Mouse (Mus musculus): ENCODE results near the gene Sh3rf1. TPM values are rescaled to one million over a fixed set of nuclear protein-coding genes. Genes with fewer than 3 reads are reported as not detected.
A peak's percentile ranks its signal among the peaks of the same experiment; 100 is the strongest.

Gene Sh3rf1
- total and polyA plus RNA-seq, 2 experiments from 2014 or later = 17.9 to 31.3 TPM

DNA sequence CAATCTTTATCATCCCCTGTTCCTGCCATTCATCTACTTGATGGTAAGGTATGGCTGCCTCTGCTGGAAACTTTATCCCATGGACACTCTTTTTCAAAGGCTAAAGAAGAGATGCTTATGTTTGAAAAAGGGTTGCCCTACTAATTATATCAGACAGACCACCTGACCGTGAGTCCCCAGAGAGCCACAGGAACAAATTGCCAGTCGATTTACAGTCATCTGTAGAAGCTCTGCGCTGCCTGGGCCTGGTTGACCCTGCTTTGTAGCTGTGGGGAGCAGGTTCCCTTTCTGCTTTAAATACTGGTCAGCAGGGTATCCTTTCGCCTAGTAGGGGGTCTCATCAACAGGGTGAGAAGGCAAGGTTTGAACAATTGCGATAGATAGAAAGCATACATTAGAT is 124.4 kb downstream of the Sh3rf1 start:
- no peak for DNase-seq (ENCODE audit: low spot score)
- Histone ChIP-seq H3K27ac (no peak overlapping the region), H3K36me3 (ENCODE audit: insufficient read depth, low read length) (no peaks in the 10 kb centered on the region), H3K4me3 (ENCODE audit: low read length) (no peak overlapping the region), H3K27me3 (ENCODE audit: insufficient read depth, low read length) (no peaks in the 10 kb centered on the region), H3K9me3 (ENCODE audit: low read length) (no peaks in the 10 kb centered on the region), H3K4me1 (ENCODE audit: insufficient read depth, low read length) (no peaks in the 10 kb centered on the region), H3K4me2 (ENCODE audit: low read depth, low read length) (no peak overlapping the region), H3K9ac (replicated peaks; ENCODE audit: low read length) (no peak overlapping the region)
- WGBS = 63% methylated on average over 5 of the region's 5 CpGs
- ATAC-seq = no peak
- TF ChIP-seq CTCF (IDR thresholded peaks at IDR 0.05; ENCODE audit: low read depth) = no peak

DNA sequence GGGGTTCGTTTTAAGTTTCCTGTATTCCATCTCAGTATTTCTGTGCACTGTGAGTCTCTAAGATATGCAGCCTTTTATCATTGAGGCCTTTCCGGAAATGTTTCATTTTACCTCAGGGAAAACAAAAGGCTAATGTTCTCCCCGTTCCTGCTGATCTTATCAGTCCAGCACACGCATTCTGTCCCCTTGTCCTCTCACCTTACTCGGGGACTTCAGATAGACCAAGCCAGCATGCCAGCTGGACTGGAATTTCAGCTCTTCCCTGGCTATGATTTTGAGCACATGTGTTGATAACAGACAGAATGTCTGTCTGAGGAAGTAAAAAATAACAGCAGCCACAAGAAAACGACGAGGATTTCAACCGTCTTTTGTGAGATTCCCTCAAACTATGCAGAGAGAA is 124.8 kb downstream of the Sh3rf1 start:
- TF ChIP-seq CTCF (IDR thresholded peaks at IDR 0.05; ENCODE audit: low read depth) = no peak
- Histone ChIP-seq H3K4me2 (ENCODE audit: low read depth, low read length) (no peak overlapping the region), H3K4me3 (ENCODE audit: low read length) (no peak overlapping the region), H3K9me3 (ENCODE audit: low read length) (no peaks in the 10 kb centered on the region), H3K4me1 (ENCODE audit: insufficient read depth, low read length) (no peaks in the 10 kb centered on the region), H3K36me3 (ENCODE audit: insufficient read depth, low read length) (no peaks in the 10 kb centered on the region), H3K27me3 (ENCODE audit: insufficient read depth, low read length) (no peaks in the 10 kb centered on the region), H3K27ac (no peak overlapping the region), H3K9ac (replicated peaks; ENCODE audit: low read length) (no peak overlapping the region)
- no peak for DNase-seq (ENCODE audit: low spot score)
- ATAC-seq = no peak
- 72% methylated on average over 8 of the region's 8 CpGs for WGBS

DNA sequence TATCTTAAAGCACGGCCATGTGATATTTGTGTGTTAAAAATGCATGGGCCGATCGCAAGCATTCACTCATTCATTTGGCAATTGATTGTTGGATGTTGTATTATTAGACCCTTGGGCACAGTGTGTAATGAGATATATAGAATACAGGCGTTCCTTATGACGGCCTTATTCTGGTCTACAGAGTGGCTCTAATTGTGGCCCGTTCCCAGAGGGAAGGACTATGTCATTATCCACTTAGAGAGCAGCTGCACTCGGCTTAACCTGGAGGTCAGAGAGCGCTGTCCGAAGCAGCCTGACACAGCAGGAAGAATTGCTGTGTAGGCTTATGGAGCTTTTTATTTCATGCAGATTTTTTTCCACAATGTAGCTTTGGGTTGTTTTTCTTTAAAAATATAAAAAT is 126.8 kb downstream of the Sh3rf1 start:
- no peak overlapping the region for H3K4me3 ChIP-seq (ENCODE audit: low read length)
- DNase-seq (ENCODE audit: low spot score) (no peak), ATAC-seq (no peak)
- H3K36me3 ChIP-seq (ENCODE audit: insufficient read depth, low read length) = no peaks in the 10 kb centered on the region
- H3K9me3 ChIP-seq (ENCODE audit: low read length) = no peaks in the 10 kb centered on the region
- no peak overlapping the region for H3K9ac ChIP-seq (replicated peaks; ENCODE audit: low read length)
- H3K4me1 ChIP-seq (ENCODE audit: insufficient read depth, low read length) = no peaks in the 10 kb centered on the region
- H3K27me3 ChIP-seq (ENCODE audit: insufficient read depth, low read length) = no peaks in the 10 kb centered on the region
- H3K27ac ChIP-seq = no peak overlapping the region
- WGBS = 53% methylated on average over 9 of the region's 9 CpGs
- TF ChIP-seq CTCF (IDR thresholded peaks at IDR 0.05; ENCODE audit: low read depth) = no peak
- no peak overlapping the region for H3K4me2 ChIP-seq (ENCODE audit: low read depth, low read length)

DNA sequence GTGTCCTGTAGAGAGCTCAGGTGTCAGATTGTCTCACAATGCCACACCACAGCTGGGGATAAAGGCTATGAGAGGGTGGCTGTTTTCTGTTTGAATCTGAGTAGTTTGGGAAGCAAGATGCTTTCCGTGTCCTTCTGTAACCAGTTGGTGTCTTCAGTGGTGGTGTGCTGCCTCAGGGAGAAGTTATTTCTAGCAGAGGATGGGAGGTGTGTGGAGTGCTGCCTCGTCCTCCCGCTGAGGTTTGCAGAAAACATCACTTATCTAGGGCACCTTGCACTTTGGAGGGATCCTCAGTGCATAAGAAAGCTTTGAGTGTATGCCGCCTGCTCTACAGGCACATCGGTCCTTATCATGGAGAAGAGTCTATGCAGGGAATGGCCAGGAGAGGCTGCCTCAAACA is 128.0 kb downstream of the Sh3rf1 start:
- no peak for ATAC-seq
- Histone ChIP-seq H3K36me3 (ENCODE audit: insufficient read depth, low read length) (no peaks in the 10 kb centered on the region), H3K4me2 (ENCODE audit: low read depth, low read length) (no peak overlapping the region), H3K27ac (no peak overlapping the region), H3K4me1 (ENCODE audit: insufficient read depth, low read length) (no peaks in the 10 kb centered on the region), H3K9me3 (ENCODE audit: low read length) (no peaks in the 10 kb centered on the region), H3K4me3 (ENCODE audit: low read length) (no peak overlapping the region), H3K27me3 (ENCODE audit: insufficient read depth, low read length) (no peaks in the 10 kb centered on the region), H3K9ac (replicated peaks; ENCODE audit: low read length) (no peak overlapping the region)
- DNase-seq (ENCODE audit: low spot score) = no peak
- 77% methylated on average over 5 of the region's 5 CpGs for WGBS
- TF ChIP-seq CTCF (IDR thresholded peaks at IDR 0.05; ENCODE audit: low read depth) = no peak

DNA sequence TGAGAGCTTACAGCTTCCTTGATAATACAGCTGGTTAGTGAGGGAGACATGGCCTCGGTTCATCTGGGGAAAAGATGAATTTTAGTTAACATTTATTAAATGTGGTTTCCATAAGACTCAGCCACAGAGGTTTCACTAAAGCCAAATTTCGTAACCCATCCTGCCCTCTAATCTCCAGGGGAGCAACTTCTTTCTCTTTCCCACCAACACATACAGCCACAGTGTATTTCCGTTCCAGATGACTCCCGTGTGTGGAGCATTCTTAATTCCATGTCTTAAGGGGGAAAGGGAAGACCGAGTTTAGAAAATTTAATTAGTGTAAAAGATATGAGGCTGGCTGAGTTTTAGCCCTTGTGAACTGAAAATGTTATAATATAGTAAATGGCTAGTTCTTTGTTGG is 131.8 kb downstream of the Sh3rf1 start:
- Histone ChIP-seq H3K4me3 (ENCODE audit: low read length) (no peak overlapping the region), H3K36me3 (ENCODE audit: insufficient read depth, low read length) (no peaks in the 10 kb centered on the region), H3K27me3 (ENCODE audit: insufficient read depth, low read length) (no peaks in the 10 kb centered on the region), H3K9ac (replicated peaks; ENCODE audit: low read length) (no peak overlapping the region), H3K4me1 (ENCODE audit: insufficient read depth, low read length) (0 out of 2 replicates have a peak, but pooled peaks cover 6% of the 10 kb centered on the region), H3K4me2 (ENCODE audit: low read depth, low read length) (no peak overlapping the region), H3K27ac (no peak overlapping the region), H3K9me3 (ENCODE audit: low read length) (no peaks in the 10 kb centered on the region)
- 59% methylated on average over 5 of the region's 5 CpGs for WGBS
- ATAC-seq (no peak), DNase-seq (ENCODE audit: low spot score) (no peak)
- TF ChIP-seq CTCF (IDR thresholded peaks at IDR 0.05; ENCODE audit: low read depth) = no peak

DNA sequence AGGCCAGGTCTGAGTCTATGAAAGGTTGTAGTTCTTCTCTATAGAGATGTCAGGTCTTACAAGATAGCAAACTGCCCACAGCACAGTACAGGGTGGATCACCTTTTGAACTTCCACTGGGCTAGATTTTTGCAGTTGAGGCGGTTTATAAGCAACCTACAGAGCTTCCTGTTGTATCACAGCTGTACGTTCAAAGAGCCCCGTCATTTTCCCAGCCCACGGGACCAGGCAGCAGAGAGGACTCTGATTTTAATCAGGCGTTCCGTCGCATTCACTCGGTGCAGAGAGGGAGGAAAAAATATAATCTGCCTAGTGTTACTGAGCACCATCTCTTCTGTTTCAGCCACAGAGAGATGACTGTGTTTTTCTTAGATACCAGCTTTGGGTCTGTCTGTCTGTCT is 135.3 kb downstream of the Sh3rf1 start:
- Histone ChIP-seq H3K4me1 (ENCODE audit: insufficient read depth, low read length) (0 out of 2 replicates have a peak, but pooled peaks cover 6% of the 10 kb centered on the region), H3K36me3 (ENCODE audit: insufficient read depth, low read length) (no peaks in the 10 kb centered on the region; the same call in 1 of the 2 replicates), H3K4me2 (ENCODE audit: low read depth, low read length) (no peak overlapping the region), H3K27me3 (ENCODE audit: insufficient read depth, low read length) (no peaks in the 10 kb centered on the region), H3K9me3 (ENCODE audit: low read length) (no peaks in the 10 kb centered on the region), H3K4me3 (ENCODE audit: low read length) (no peak overlapping the region), H3K27ac (no peak overlapping the region), H3K9ac (replicated peaks; ENCODE audit: low read length) (no peak overlapping the region)
- 37% methylated on average over 8 of the region's 8 CpGs for WGBS
- ATAC-seq (no peak), DNase-seq (ENCODE audit: low spot score) (peak; percentile 33)
- TF ChIP-seq CTCF (IDR thresholded peaks at IDR 0.05; ENCODE audit: low read depth) = no peak

DNA sequence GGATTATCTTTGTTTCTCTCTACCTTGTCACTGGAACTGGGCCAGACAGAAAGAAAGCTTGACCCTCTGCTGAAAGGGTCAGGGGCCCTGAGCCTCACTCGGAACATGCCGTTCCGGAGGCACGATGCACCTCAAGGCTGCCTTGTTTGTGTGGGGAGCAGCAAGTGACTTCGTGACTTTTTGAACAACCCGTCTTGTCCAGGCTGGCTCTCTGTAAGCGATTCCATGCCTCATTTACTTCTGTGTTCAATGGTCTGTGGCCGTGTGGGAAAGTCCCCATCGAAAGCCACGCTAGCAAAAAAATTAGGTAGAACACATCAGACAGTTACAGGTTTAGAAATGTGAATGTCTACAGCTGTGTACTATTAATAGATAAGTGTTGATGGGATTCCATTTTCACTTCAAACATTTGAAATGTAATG is 136.2 kb downstream of the Sh3rf1 start:
- Histone ChIP-seq H3K9ac (replicated peaks; ENCODE audit: low read length) (no peak overlapping the region), H3K4me2 (ENCODE audit: low read depth, low read length) (no peak overlapping the region), H3K27ac (no peak overlapping the region), H3K27me3 (ENCODE audit: insufficient read depth, low read length) (no peaks in the 10 kb centered on the region), H3K36me3 (ENCODE audit: insufficient read depth, low read length) (no peaks in the 10 kb centered on the region; the same call in 1 of the 2 replicates), H3K4me1 (ENCODE audit: insufficient read depth, low read length) (0 out of 2 replicates have a peak, but pooled peaks cover 6% of the 10 kb centered on the region), H3K9me3 (ENCODE audit: low read length) (no peaks in the 10 kb centered on the region), H3K4me3 (ENCODE audit: low read length) (no peak overlapping the region)
- no peak for TF ChIP-seq CTCF (IDR thresholded peaks at IDR 0.05; ENCODE audit: low read depth)
- DNase-seq (ENCODE audit: low spot score) (no peak), ATAC-seq (peak; percentile 43; the same call in 1 of the 2 replicates)
- WGBS = 26% methylated on average over 10 of the region's 10 CpGs
